Mouse (Mus musculus): ENCODE data around the gene Etfdh. TPM values are rescaled to one million over a fixed set of nuclear protein-coding genes. Genes with fewer than 3 reads are reported as not detected.

Gene Etfdh
- 10 to 100 TPM; 20.4 to 22.1 TPM for total RNA-seq (2023)

GRCm38 (mm10) chr3:79629416-79629730 lies at the start of gene Etfdh:
Etfdh (minus strand) TSS chr3:79629500.

GRCm38 (mm10) chr3:79628561-79629415 lies 512 bp downstream of the Etfdh start, which contains the start of gene 4930579G24Rik:
4930579G24Rik (plus strand) TSS chr3:79629079.

GRCm38 (mm10) chr3:79590863-79591792 lies 38.2 kb downstream of the Etfdh start, which contains the start of gene Ppid:
Ppid (plus strand) TSS chr3:79591342.

GRCm38 (mm10) chr3:79567703-79568362 lies 61.5 kb downstream of the Etfdh start, which contains the start of gene Fnip2:
Fnip2 (minus strand) TSS chr3:79567796.

Other genes starting within 250 kb of the Etfdh start
- gene Fnip2, start 61.7 kb downstream of the Etfdh start, total RNA-seq (2023) = 10 to 100 TPM; 29.6 to 35.0 TPM
- 10 to 100 TPM; 26.2 to 34.6 TPM for gene Ppid, start 38.2 kb downstream of the Etfdh start, total RNA-seq (2023)
- gene 4930579G24Rik, start 421 bp downstream of the Etfdh start, total RNA-seq (2023) = 1 to 10 TPM; 9.6 to 9.7 TPM
- not detected for gene Rxfp1, start 108.4 kb upstream of the Etfdh start, total RNA-seq (2023)
- gene Tmem144, start 223.3 kb upstream of the Etfdh start, total RNA-seq (2023) = 1 to 10 TPM in 1 of 2 experiments, under 1 TPM in 1; 0.90 to 1.7 TPM

All from neutrophil, adult 83 days (primary cell).